Mouse (Mus musculus) heart, postnatal 0 days (tissue): ENCODE measurements around the gene Nt5c2. TPM values are rescaled to one million over a fixed set of nuclear protein-coding genes. Genes with fewer than 3 reads are reported as not detected.

Experiments used
- ATAC-seq: fragments of 200-750 bp; cut with Nextera tagmentation; 2 replicates; pipeline ENCODE4 v1.8.0; 2017; ENCODE audit warnings: low read depth, moderate number of reproducible peaks, moderate library complexity; ENCODE audit not compliant: insufficient read depth
- DNase-seq: peaks from one replicate; pipeline ENCODE4 v3.0.0-alpha.2; 2016; ENCODE audit warnings: low spot score
- H3K27ac ChIP-seq: fragments of 300-500 bp; sonication (generic); 2 replicates; pipeline ENCODE4 v1.5.1; 2014; ENCODE audit warnings: low read depth, mild to moderate bottlenecking
- H3K27me3 ChIP-seq: fragments of 300-500 bp; sonication (generic); 2 replicates; pipeline ENCODE4 v1.6.1; 2014; ENCODE audit warnings: low read length, mixed read lengths; ENCODE audit not compliant: control insufficient read depth, insufficient read depth
- H3K36me3 ChIP-seq: fragments of 300-500 bp; sonication (generic); replicated peaks from 2 replicates; pipeline ENCODE4 v1.6.1; 2014; ENCODE audit warnings: low read length, mixed read lengths; ENCODE audit not compliant: control insufficient read depth, insufficient read depth
- H3K4me1 ChIP-seq: fragments of 300-500 bp; sonication (generic); 2 replicates; pipeline ENCODE4 v1.6.1; 2014; ENCODE audit warnings: antibody characterized with exemption; ENCODE audit not compliant: control insufficient read depth, insufficient read depth
- H3K4me2 ChIP-seq: fragments of 300-500 bp; sonication (generic); 2 replicates; pipeline ENCODE4 v1.6.1; 2014; ENCODE audit warnings: low read depth, mild to moderate bottlenecking, low read length, moderate library complexity
- H3K4me3 ChIP-seq: fragments of 300-500 bp; sonication (generic); 2 replicates; pipeline ENCODE4 v1.5.1; 2014; ENCODE audit warnings: low read depth, low read length
- H3K9ac ChIP-seq: fragments of 300-500 bp; sonication (generic); replicated peaks from 2 replicates; pipeline ENCODE4 v1.6.1; 2014; ENCODE audit warnings: low read depth, low read length, mixed read lengths
- H3K9me3 ChIP-seq: fragments of 300-500 bp; sonication (generic); replicated peaks from 2 replicates; pipeline ENCODE4 v1.6.1; 2016; ENCODE audit warnings: low read length; ENCODE audit not compliant: control insufficient read depth
- CTCF ChIP-seq: IDR thresholded peaks from 2 replicates; pipeline ENCODE4 v1.5.1; 2016; ENCODE audit warnings: antibody characterized with exemption, control low read depth, low read depth
- EP300 ChIP-seq: IDR thresholded peaks from 2 replicates; pipeline ENCODE4 v1.6.1; 2016; ENCODE audit warnings: antibody characterized with exemption, low read depth
- WGBS: fragments of 180-500 bp; shearing (Covaris S2); extraction: QIAGEN DNeasy Blood & Tissue Kit; methylation state at CpG from one replicate; pipeline ENCODE4 v1.1.7; 2014; 5-methylcytosine and 5-hydroxymethylcytosine counted together
- polyA plus RNA-seq: library from polyadenylated mRNA; unstranded; fragments of >200 nt; fragmentation: Nextera tagmentation; extraction: Ambion mirVana; gene quantifications from 2 replicates; pipeline ENCODE4 v1.2.1, GENCODE M21; 2015
- total RNA-seq: library from RNA; depleted of rRNA; stranded (reverse); fragments of >200 nt; gene quantifications from 2 replicates; pipeline ENCODE4 v1.2.3, GENCODE M21; 2014; ENCODE audit warnings: low replicate concordance; rRNA removed

Nt5c2 gene
- total RNA-seq (33.9 and 48.1 TPM in 2 replicates), polyA plus RNA-seq (92.7 and 111 TPM in 2 replicates)

GRCm38 (mm10) chr19:47014447-47015381 lies at the start of gene Nt5c2, which contains the start of gene Ina:
TSS of gene Nt5c2 (minus strand) at chr19:47015153.
TSS of gene Ina (plus strand) at chr19:47014698.
- Histone ChIP-seq H3K4me1 (no peaks in the 10 kb centered on the region; the same call in 1 of the 2 replicates), H3K36me3 (no peaks in the 10 kb centered on the region), H3K27ac (no peak within 1 kb of the TSS), H3K4me2 (peak within 1 kb of the TSS; percentile 53), H3K27me3 (peaks cover 77% of the 10 kb centered on the region), H3K4me3 (peak within 1 kb of the TSS; percentile 37), H3K9me3 (no peaks in the 10 kb centered on the region), H3K9ac (no peak within 1 kb of the TSS)
- no peak for TF ChIP-seq EP300
- no peak for TF ChIP-seq CTCF
- peak; percentile 25 for DNase-seq
- ATAC-seq = peak; percentile 72
- WGBS = under 1% methylated on average over 122 of the region's 124 CpGs

GRCm38 (mm10) chr19:47057684-47058083 lies 42.7 kb upstream of the Nt5c2 start:
- no peak overlapping the region for H3K4me2 ChIP-seq
- no peak for DNase-seq
- no peak for ATAC-seq
- H3K9me3 ChIP-seq = no peaks in the 10 kb centered on the region
- no peak overlapping the region for H3K4me3 ChIP-seq
- WGBS = 34% methylated on average over 1 of the region's 1 CpGs
- H3K27ac ChIP-seq = no peak overlapping the region
- TF ChIP-seq CTCF (no peak), EP300 (no peak)
- no peaks in the 10 kb centered on the region for H3K4me1 ChIP-seq
- H3K27me3 ChIP-seq = no peaks in the 10 kb centered on the region
- no peaks in the 10 kb centered on the region for H3K36me3 ChIP-seq
- H3K9ac ChIP-seq = no peak overlapping the region

DNA sequence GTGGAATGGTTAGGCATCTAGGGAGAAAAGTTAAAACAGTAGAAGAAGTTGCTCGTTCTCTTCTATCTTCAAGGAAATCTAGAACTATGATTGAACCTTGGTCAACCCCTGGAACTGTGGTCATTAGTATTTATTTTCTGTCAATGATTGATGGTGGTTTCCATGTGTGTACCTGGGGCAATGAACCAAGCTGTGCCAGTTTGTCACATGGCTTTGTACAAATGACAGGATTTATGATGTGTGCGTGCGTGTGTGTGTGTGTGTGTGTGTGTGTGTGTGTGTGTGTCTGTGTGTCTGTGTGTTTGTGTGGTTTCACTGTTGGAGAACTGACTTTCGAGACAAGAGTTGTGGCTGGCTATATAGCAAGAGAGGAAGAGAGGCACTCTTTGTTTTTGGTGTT lies 38.5 kb upstream of the Nt5c2 start:
- no peak for DNase-seq
- Histone ChIP-seq H3K27me3 (no peaks in the 10 kb centered on the region), H3K4me3 (no peak overlapping the region), H3K4me2 (no peak overlapping the region), H3K4me1 (peaks cover 6% of the 10 kb centered on the region; the same call in 1 of the 2 replicates), H3K36me3 (no peaks in the 10 kb centered on the region), H3K9ac (no peak overlapping the region), H3K9me3 (no peaks in the 10 kb centered on the region), H3K27ac (no peak overlapping the region)
- 85% methylated on average over 4 of the region's 4 CpGs for WGBS
- TF ChIP-seq CTCF (no peak), EP300 (no peak)
- no peak for ATAC-seq

GRCm38 (mm10) chr19:47052927-47053326 lies 38.0 kb upstream of the Nt5c2 start:
- H3K36me3 ChIP-seq = 0 out of 2 replicates have a peak, but pooled peaks cover 4% of the 10 kb centered on the region
- no peak for TF ChIP-seq CTCF
- TF ChIP-seq EP300 = no peak
- H3K9me3 ChIP-seq = no peaks in the 10 kb centered on the region
- no peak overlapping the region for H3K9ac ChIP-seq
- ATAC-seq = no peak
- no peak overlapping the region for H3K4me2 ChIP-seq
- peaks cover 6% of the 10 kb centered on the region; the same call in 1 of the 2 replicates for H3K4me1 ChIP-seq
- WGBS = 74% methylated on average over 4 of the region's 4 CpGs
- no peak overlapping the region for H3K4me3 ChIP-seq
- H3K27ac ChIP-seq = no peak overlapping the region
- H3K27me3 ChIP-seq = no peaks in the 10 kb centered on the region
- DNase-seq = no peak

DNA sequence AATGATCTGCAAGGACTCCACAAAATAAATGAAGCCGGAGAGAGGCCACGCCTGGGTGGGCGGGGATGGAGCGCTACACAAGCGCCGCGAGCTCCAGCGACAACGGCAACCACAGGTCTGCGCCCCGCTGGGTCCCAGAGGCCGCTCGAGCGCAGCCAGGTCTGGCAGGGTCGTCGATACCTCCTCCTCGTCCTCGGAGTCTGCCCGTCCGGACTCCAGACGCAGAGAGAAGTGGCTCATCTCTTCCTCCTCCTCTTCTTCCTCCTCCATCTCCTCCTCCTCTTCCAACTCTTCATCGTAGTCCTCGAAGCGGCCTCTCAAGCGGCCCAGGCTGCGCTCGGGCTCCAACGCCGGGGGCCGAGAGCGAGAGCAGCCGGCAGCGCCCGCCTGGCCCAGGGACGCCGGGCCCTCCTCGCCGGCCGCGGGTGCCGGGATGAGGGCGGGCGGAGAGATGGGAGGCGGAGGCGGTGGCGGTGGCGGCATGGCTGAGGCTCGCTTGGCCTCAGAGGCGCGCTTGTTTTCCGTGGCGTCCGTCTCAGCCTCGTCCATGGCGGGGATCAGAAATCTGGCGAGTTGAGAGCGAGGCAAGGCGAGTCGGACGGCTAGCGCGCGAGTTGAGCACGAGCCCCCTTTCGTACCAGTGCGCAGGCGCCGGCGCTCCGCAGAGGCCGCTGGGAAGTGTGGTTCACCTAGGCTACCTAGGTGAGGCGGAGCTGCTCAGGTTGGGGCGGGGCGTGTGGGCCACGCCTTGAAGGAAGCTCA lies 35.5 kb upstream of the Nt5c2 start, which contains the start of gene Pcgf6:
Gene Pcgf6 (minus strand): TSS at position 636 of the 762 bp plus-strand sequence.
- Histone ChIP-seq H3K4me1 (peaks cover 6% of the 10 kb centered on the region; the same call in 1 of the 2 replicates), H3K27ac (peak within 1 kb of the TSS; percentile 81), H3K4me3 (peak within 1 kb of the TSS; percentile 85), H3K27me3 (no peaks in the 10 kb centered on the region), H3K36me3 (peaks cover 17% of the 10 kb centered on the region; the same call in 1 of the 2 replicates), H3K9ac (peak within 1 kb of the TSS; percentile 75), H3K9me3 (no peaks in the 10 kb centered on the region), H3K4me2 (peak within 1 kb of the TSS; percentile 99)
- ATAC-seq = peak; percentile 85
- TF ChIP-seq CTCF (no peak), EP300 (no peak)
- WGBS = 0% methylated on average over 74 of the region's 75 CpGs
- peak; percentile 55 for DNase-seq
